Mouse (Mus musculus) heart, embryonic 16.5 days (tissue): ENCODE measurements around the gene Spaca3. TPM values are rescaled to one million over a fixed set of nuclear protein-coding genes. Genes with fewer than 3 reads are reported as not detected.

Experiments used
- ATAC-seq: fragments of 200-750 bp; cut with Nextera tagmentation; replicated peaks from 2 replicates; pipeline ENCODE4 v1.8.0; 2017; ENCODE audit warnings: moderate number of reproducible peaks; ENCODE audit not compliant: insufficient read depth, low FRiP score; ENCODE audit errors: extremely low read depth
- H3K27ac ChIP-seq: fragments of 300-500 bp; sonication (generic); 2 replicates; pipeline ENCODE4 v1.5.1; 2014; ENCODE audit warnings: mild to moderate bottlenecking, low read length, control low read depth, moderate library complexity
- H3K27me3 ChIP-seq: fragments of 300-500 bp; sonication (generic); 2 replicates; pipeline ENCODE4 v1.6.1; 2014; ENCODE audit warnings: low read length, mixed read lengths; ENCODE audit not compliant: control insufficient read depth, insufficient read depth
- H3K36me3 ChIP-seq: fragments of 300-500 bp; sonication (generic); 2 replicates; pipeline ENCODE4 v1.6.1; 2014; ENCODE audit not compliant: control insufficient read depth, insufficient read depth
- H3K4me1 ChIP-seq: fragments of 300-500 bp; sonication (generic); 2 replicates; pipeline ENCODE4 v1.6.1; 2014; ENCODE audit warnings: low read length, mixed read lengths; ENCODE audit not compliant: control insufficient read depth, insufficient read depth
- H3K4me2 ChIP-seq: fragments of 300-500 bp; sonication (generic); 2 replicates; pipeline ENCODE4 v1.6.1; 2014; ENCODE audit warnings: low read depth, mild to moderate bottlenecking, control low read depth, low read length
- H3K4me3 ChIP-seq: fragments of 300-500 bp; sonication (generic); 2 replicates; pipeline ENCODE4 v1.5.1; 2014; ENCODE audit warnings: mild to moderate bottlenecking, control low read depth, low read length
- H3K9ac ChIP-seq: fragments of 300-500 bp; sonication (generic); 2 replicates; pipeline ENCODE4 v1.6.1; 2014; ENCODE audit warnings: low read length, control low read depth
- H3K9me3 ChIP-seq: fragments of 300-500 bp; sonication (generic); replicated peaks from 2 replicates; pipeline ENCODE4 v1.6.1; 2016; ENCODE audit warnings: low read length; ENCODE audit not compliant: control insufficient read depth
- WGBS: fragments of 180-500 bp; shearing (Covaris S2); extraction: QIAGEN DNeasy Blood & Tissue Kit; methylation state at CpG from one replicate; pipeline ENCODE4 v1.1.7; 2014; 5-methylcytosine and 5-hydroxymethylcytosine counted together
- polyA plus RNA-seq: library from polyadenylated mRNA; unstranded; fragments of >200 nt; fragmentation: Nextera tagmentation; extraction: Ambion mirVana; gene quantifications from 2 replicates; pipeline ENCODE4 v1.2.1, GENCODE M21; 2015

Spaca3 gene
- polyA plus RNA-seq = not detected in 2 replicates

DNA sequence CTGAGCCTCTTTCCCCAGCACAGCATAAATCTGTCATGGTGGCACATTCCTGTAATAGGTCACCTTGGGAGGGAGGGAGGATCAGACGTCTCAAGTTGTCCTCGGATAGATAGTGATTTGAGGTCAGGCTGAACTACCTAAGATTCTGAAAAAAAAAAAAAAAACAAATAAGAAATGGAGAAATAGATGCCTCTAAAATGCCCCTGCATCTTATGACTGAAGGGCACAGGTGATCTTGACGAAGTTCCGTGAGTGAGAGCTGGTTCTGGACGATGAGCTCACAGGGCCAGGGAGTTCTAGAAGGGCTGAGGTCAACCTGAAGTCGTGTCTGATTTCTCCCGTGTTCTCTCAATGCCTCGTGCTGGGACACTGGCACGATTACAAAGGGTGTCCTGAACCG is at the start of gene Spaca3:
Gene Spaca3, plus strand, starts transcription at position 301 of the 400 bp plus-strand sequence.
- WGBS = 63% methylated on average over 10 of the region's 10 CpGs
- Histone ChIP-seq H3K4me3 (no peak within 1 kb of the TSS), H3K27ac (no peak within 1 kb of the TSS), H3K4me2 (no peak within 1 kb of the TSS), H3K9me3 (no peaks in the 10 kb centered on the region), H3K36me3 (no peaks in the 10 kb centered on the region), H3K27me3 (no peaks in the 10 kb centered on the region), H3K4me1 (peaks cover 3% of the 10 kb centered on the region; the same call in 1 of the 2 replicates), H3K9ac (no peak within 1 kb of the TSS)
- no peak for ATAC-seq

DNA sequence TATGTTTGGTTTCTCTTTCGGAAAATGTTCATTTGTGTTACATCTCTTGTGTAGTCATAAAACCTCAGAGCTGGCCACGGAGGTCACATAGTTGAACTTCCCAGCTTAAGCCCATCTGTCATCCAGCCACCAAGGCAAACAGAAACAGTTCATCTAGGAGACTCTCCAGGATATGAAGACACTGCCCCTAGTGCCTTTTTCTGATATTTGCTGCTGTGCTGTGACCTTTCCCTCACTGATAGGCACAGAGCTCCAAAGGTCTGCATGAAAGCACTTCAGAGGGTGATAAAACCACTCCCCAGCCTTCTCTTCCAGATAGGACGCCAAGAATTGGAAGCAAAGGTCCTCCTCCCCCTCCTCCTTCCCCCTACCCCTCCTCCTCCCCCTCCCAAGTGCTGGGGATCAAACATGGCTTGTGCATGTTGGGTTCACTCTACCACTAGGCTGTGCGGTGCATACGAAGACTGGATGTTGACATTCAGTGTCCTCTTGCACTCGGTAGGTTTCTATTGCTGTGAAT is 49.6 kb upstream of the Spaca3 start:
- WGBS = 53% methylated on average over 6 of the region's 6 CpGs
- no peak for ATAC-seq
- no peaks in the 10 kb centered on the region for H3K27me3 ChIP-seq
- H3K27ac ChIP-seq = no peak overlapping the region
- no peaks in the 10 kb centered on the region for H3K9me3 ChIP-seq
- H3K9ac ChIP-seq = no peak overlapping the region
- H3K4me3 ChIP-seq = no peak overlapping the region
- H3K4me2 ChIP-seq = no peak overlapping the region
- peaks cover 2% of the 10 kb centered on the region; the same call in 1 of the 2 replicates for H3K36me3 ChIP-seq
- H3K4me1 ChIP-seq = peaks cover 12% of the 10 kb centered on the region

DNA sequence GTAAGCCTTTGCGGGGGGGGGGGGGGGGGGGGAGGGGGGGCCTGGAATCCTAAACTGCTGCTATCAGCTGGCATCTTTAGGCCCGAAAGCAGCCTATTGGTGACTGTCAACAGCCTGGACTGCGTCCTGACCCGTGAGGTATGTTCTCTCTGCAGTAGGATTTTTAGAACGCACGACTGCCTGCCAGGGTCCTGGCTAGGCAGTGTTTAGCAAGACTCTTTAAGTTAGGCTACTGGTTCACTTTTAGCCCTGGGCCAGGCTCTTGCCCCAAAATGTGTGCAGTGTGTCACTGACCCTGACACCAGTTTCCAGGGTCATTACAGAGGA is 48.5 kb upstream of the Spaca3 start:
- Histone ChIP-seq H3K4me2 (peak overlapping the region; percentile 84), H3K9me3 (no peaks in the 10 kb centered on the region), H3K9ac (peak overlapping the region; percentile 82), H3K27ac (peak overlapping the region; percentile 83), H3K27me3 (no peaks in the 10 kb centered on the region), H3K4me1 (peaks cover 12% of the 10 kb centered on the region), H3K36me3 (peaks cover 12% of the 10 kb centered on the region), H3K4me3 (peak overlapping the region; percentile 58)
- WGBS = 34% methylated on average over 5 of the region's 6 CpGs
- peak; percentile 37; the same call in 1 of the 2 replicates for ATAC-seq

DNA sequence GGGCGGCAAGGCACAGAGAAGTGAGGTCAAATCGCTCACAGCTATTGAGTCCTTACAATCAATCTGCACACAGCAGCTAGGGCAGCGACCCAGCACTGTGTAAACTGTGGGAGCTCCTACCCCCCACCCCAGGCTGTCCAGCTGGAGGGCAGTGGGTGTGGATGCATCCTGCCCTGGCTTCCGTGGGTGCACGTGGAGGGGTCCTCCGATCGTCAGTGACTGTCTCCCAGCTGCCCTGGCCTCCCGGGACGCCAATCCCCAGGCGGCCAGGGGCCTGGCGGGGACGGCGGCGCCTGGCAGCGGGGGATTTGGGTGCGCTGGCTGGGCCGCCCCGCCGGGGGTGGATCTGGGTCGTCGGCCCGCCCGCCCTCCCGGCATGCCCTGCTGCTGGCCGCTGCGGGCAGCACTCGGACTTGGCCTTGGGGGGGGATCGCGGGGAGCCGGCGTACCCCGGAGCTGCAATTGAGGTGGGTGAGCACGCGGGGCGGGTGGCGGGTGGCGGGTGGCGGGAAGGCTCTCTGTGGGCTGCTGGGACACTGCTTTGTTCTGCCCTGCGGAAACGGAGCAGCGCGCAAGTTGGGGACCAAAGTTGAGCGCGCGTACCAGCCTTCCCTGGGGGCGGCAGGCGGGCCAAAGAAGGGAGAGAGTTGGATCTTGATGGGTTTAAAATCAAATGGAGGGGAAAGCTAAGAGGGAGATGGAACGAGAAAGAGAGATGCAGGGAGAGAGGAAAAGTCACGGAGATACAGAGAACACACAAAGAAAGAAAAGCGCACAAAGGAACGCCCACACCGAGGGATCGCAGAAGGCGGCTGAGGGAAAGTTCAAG is 48.0 kb upstream of the Spaca3 start, which contains the start of gene Tmem98:
Gene Tmem98, plus strand, starts transcription at position 183 of the 829 bp plus-strand sequence.
- H3K4me3 ChIP-seq = peak within 1 kb of the TSS; percentile 58
- WGBS = 1% methylated on average over 48 of the region's 54 CpGs
- H3K9me3 ChIP-seq = no peaks in the 10 kb centered on the region
- H3K36me3 ChIP-seq = peaks cover 12% of the 10 kb centered on the region
- peaks cover 12% of the 10 kb centered on the region for H3K4me1 ChIP-seq
- H3K27me3 ChIP-seq = no peaks in the 10 kb centered on the region
- peak within 1 kb of the TSS; percentile 84 for H3K4me2 ChIP-seq
- ATAC-seq = peak; percentile 82
- H3K9ac ChIP-seq = peak within 1 kb of the TSS; percentile 82
- H3K27ac ChIP-seq = peak within 1 kb of the TSS; percentile 83

DNA sequence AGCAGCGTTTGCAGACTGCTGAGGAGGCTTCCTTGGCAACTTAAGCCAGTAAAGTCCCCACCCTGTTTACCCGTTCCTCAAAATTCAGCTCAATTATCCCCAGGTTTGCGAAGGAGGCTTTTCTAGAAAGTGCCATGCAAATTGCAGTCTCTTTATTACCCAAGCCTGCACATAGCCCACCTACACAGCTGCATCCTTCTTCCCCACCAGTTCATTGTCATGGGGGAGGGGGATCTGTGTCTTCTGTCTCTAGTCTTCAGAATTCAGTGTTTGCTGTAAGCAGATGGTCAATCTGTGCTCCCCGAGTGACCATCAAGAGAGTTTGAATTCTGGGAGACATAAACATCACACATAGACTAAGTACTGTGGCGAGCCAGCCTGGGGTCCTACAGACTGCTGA is 47.0 kb upstream of the Spaca3 start:
- WGBS = 29% methylated on average over 5 of the region's 5 CpGs
- Histone ChIP-seq H3K27me3 (no peaks in the 10 kb centered on the region), H3K9me3 (no peaks in the 10 kb centered on the region), H3K9ac (peak overlapping the region; percentile 82), H3K4me3 (peak overlapping the region; percentile 58), H3K4me1 (peaks cover 12% of the 10 kb centered on the region), H3K4me2 (peak overlapping the region; percentile 84), H3K36me3 (peaks cover 19% of the 10 kb centered on the region), H3K27ac (no peak overlapping the region)
- ATAC-seq = no peak

DNA sequence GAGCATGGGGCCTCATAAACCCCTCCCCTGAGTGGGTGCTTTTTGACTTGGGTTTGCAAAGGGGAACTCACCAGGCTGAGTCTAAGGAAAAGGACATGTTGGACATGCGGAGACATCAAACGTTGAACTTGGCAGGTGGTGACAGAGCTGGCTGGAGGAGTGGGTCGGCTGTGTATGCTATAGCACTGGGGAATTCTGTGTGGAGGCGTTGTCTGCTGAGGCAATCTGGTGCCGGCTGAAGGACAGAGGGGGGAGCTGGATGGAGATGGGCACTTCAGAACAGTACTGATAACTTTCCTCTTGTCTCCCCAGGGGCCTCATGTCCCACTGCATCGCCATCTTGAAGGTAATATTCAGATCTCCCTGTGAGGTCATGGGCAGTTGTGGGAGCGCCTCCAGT is 42.8 kb upstream of the Spaca3 start:
- 47% methylated on average over 7 of the region's 7 CpGs for WGBS
- Histone ChIP-seq H3K4me2 (no peak overlapping the region), H3K27me3 (no peaks in the 10 kb centered on the region), H3K4me3 (no peak overlapping the region), H3K4me1 (peaks cover 23% of the 10 kb centered on the region), H3K27ac (no peak overlapping the region), H3K9me3 (no peaks in the 10 kb centered on the region), H3K36me3 (peaks cover 19% of the 10 kb centered on the region), H3K9ac (no peak overlapping the region)
- ATAC-seq = no peak

DNA sequence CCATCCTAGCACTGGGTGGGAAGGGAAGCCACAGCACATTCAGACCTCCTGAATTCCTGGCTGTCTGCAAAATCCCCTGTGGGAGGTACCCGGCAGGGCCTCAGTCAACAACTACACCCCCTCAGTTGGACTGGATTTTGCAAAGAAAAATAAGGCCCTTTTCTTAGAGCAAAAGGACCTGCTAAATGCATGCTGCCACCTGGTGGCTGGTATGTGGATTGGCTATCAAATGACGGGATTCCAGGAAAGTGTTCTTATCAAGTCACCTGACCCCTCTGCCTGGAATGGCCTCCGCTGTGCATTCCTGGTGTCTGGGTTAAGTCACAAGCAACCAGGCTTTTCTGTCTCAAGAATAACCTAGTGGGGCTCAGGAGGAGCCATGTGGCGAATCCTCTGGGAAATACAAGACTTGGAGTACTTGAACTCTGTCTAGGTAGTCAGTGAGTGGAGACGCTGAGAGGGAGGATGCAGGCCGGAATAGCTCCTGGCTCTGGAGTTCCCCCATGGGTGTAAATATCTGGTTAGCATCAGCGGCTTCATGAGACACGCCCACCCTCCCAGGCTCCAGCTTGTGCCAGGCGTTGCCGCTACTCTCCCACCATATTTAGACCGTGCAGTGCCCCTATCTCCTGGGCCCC is 40.0 kb upstream of the Spaca3 start:
- 24% methylated on average over 11 of the region's 11 CpGs for WGBS
- Histone ChIP-seq H3K27me3 (no peaks in the 10 kb centered on the region), H3K9ac (peak overlapping the region; percentile 51), H3K4me1 (peaks cover 18% of the 10 kb centered on the region), H3K4me3 (peak overlapping the region; percentile 2), H3K36me3 (peaks cover 23% of the 10 kb centered on the region), H3K4me2 (peak overlapping the region; percentile 51), H3K27ac (peak overlapping the region; percentile 87), H3K9me3 (no peaks in the 10 kb centered on the region)
- ATAC-seq = peak; percentile 86

DNA sequence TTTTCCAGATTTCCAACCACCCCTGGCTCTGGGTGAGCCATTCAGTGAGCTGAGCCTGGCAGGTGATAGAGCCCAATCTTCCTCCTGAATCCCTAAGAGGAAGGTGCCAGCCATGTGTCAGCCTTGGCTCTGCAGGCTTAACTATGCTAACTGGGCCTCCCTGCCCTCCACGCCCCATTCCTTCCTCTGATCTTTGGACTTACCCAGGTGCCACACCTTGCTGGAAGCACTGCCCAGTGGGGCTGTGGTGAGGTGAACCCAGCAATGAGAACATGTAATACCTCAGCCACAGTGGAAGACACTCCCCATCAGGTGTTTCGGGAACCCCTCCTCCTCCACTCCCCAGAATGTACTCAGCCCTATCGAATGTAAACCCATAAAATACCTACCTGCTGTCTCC is 38.1 kb upstream of the Spaca3 start:
- Histone ChIP-seq H3K4me3 (no peak overlapping the region), H3K4me1 (peaks cover 18% of the 10 kb centered on the region), H3K4me2 (no peak overlapping the region), H3K27me3 (no peaks in the 10 kb centered on the region), H3K27ac (no peak overlapping the region), H3K36me3 (peaks cover 11% of the 10 kb centered on the region), H3K9ac (no peak overlapping the region), H3K9me3 (no peaks in the 10 kb centered on the region)
- ATAC-seq = no peak
- WGBS = 94% methylated on average over 3 of the region's 3 CpGs

DNA sequence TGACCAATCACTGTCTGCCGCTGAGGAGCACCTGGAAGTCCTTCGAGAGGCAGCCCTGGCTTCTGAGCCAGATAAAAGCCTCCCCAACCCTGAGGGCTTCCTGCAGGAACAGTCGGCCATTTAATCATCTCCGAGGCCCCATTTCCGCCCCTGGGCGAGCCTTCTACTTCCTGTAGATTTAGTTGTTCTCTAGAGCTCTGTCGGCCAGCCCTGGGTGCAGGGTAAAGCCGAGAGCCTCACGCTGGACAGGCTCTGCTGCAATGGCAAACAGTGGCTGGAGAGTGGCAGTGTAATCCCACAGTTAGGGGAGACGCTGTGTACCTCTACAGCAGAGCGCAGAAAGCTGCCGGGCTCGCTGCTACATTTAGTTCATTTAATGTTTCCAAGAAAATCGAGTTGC is 36.9 kb upstream of the Spaca3 start:
- peak; percentile 32; the same call in 1 of the 2 replicates for ATAC-seq
- Histone ChIP-seq H3K27me3 (no peaks in the 10 kb centered on the region), H3K36me3 (peaks cover 4% of the 10 kb centered on the region; the same call in 1 of the 2 replicates), H3K9ac (no peak overlapping the region), H3K27ac (0 out of 2 replicates have a peak overlapping the region, but pooled peaks have one; percentile 5), H3K9me3 (no peaks in the 10 kb centered on the region), H3K4me2 (no peak overlapping the region), H3K4me3 (no peak overlapping the region), H3K4me1 (peaks cover 18% of the 10 kb centered on the region)
- WGBS = 52% methylated on average over 14 of the region's 14 CpGs
